Mouse (Mus musculus) liver, embryonic 12.5 days (tissue): Measurements from ENCODE around the gene Phospho1. TPM values are rescaled to one million over a fixed set of nuclear protein-coding genes. Genes with fewer than 3 reads are reported as not detected.

Experiments used
- ATAC-seq: fragments of 200-750 bp; cut with Nextera tagmentation; 2 replicates; pipeline ENCODE4 v1.8.0; 2017; ENCODE audit warnings: moderate number of reproducible peaks, mild to moderate bottlenecking, moderate library complexity
- H3K27ac ChIP-seq: fragments of 300-500 bp; sonication (generic); 2 replicates; pipeline ENCODE4 v1.5.1; 2016; ENCODE audit warnings: mild to moderate bottlenecking
- H3K27me3 ChIP-seq: fragments of 300-500 bp; sonication (generic); replicated peaks from 2 replicates; pipeline ENCODE4 v1.6.1; 2016; ENCODE audit warnings: mild to moderate bottlenecking, moderate library complexity
- H3K36me3 ChIP-seq: fragments of 300-500 bp; sonication (generic); 2 replicates; pipeline ENCODE4 v1.6.1; 2016; ENCODE audit warnings: mild to moderate bottlenecking, moderate library complexity
- H3K4me1 ChIP-seq: fragments of 300-500 bp; sonication (generic); 2 replicates; pipeline ENCODE4 v1.6.1; 2016
- H3K4me2 ChIP-seq: fragments of 300-500 bp; sonication (generic); 2 replicates; pipeline ENCODE4 v1.6.1; 2016; ENCODE audit warnings: mild to moderate bottlenecking, moderate library complexity
- H3K4me3 ChIP-seq: fragments of 300-500 bp; sonication (generic); 2 replicates; pipeline ENCODE4 v1.5.1; 2016; ENCODE audit warnings: mild to moderate bottlenecking, moderate library complexity
- H3K9ac ChIP-seq: fragments of 300-500 bp; sonication (generic); 2 replicates; pipeline ENCODE4 v1.6.1; 2016; ENCODE audit warnings: mild to moderate bottlenecking, moderate library complexity
- H3K9me3 ChIP-seq: fragments of 300-500 bp; sonication (generic); replicated peaks from 2 replicates; pipeline ENCODE4 v1.6.1; 2016; ENCODE audit warnings: mild to moderate bottlenecking, moderate library complexity
- WGBS: fragments of 180-500 bp; shearing (Covaris S2); methylation state at CpG from one replicate; pipeline ENCODE4 v1.1.7; 2016; ENCODE audit not compliant: insufficient replicate concordance; 5-methylcytosine and 5-hydroxymethylcytosine counted together
- polyA plus RNA-seq: library from polyadenylated mRNA; unstranded; fragments of >200 nt; fragmentation: Nextera tagmentation; extraction: Ambion mirVana; gene quantifications from 2 replicates; pipeline ENCODE4 v1.2.1, GENCODE M21; 2016

The Phospho1 gene
- polyA plus RNA-seq, 1 experiment from 2014 or later = 3.4 TPM

DNA sequence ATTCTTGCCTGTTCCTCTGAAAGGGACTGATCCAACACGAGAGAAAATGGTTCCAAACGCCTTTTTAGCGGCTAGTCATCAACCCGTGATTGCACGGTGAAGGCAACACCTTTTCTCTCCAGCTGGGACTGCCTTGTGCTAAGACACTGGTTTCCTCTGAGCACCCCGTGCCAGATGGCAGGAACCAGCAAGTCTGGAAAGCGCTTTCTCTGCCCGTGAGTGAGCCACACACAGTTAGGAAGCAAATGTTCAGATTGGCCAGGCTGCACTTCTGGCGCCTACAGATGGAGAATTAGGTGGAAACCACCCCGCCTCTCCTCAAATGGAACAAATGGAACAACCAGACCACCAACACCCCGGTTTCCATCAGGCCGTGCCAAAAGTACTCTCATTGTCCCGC lies 32.5 kb upstream of the Phospho1 start:
- Histone ChIP-seq H3K27me3 (peaks cover 33% of the 10 kb centered on the region), H3K9ac (no peak overlapping the region), H3K9me3 (no peaks in the 10 kb centered on the region), H3K4me1 (peaks cover 43% of the 10 kb centered on the region), H3K27ac (peak overlapping the region; percentile 68; the same call in 1 of the 2 replicates), H3K36me3 (no peaks in the 10 kb centered on the region), H3K4me2 (no peak overlapping the region), H3K4me3 (no peak overlapping the region)
- ATAC-seq = no peak
- 75% methylated on average over 13 of the region's 13 CpGs for WGBS

DNA sequence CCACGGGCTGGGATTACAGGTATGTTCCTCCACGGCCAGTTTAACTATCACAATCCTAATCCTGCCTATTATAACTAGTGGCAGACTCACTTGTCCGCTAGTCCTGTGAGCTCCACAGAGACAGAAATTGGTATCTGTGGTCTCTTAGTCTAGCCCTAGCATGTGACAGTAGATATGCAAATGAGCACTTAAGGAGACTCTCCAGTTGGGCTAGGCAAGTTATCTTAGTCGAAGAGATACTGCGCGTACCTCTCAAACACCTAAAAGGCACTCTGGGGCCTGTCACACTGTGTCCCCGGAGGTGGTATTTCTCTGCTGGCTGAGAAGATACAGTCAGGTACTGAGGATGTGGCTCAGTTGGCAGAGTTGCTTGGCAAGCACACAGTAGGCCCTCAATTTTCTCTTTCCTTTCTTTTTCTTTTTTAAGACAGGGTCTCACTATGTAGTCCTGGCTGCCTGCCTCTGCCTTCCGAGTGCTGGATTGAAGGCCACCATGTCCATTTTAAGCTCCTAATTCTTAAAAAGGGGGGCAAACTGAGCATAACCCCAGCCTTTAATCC lies 31.3 kb upstream of the Phospho1 start:
- peak overlapping the region; percentile 42 for H3K4me2 ChIP-seq
- peak overlapping the region; percentile 68 for H3K27ac ChIP-seq
- H3K9me3 ChIP-seq = no peaks in the 10 kb centered on the region
- H3K4me3 ChIP-seq = no peak overlapping the region
- no peaks in the 10 kb centered on the region for H3K36me3 ChIP-seq
- WGBS = 48% methylated on average over 8 of the region's 8 CpGs
- peaks cover 45% of the 10 kb centered on the region for H3K27me3 ChIP-seq
- H3K4me1 ChIP-seq = peaks cover 49% of the 10 kb centered on the region
- H3K9ac ChIP-seq = peak overlapping the region; percentile 28; the same call in 1 of the 2 replicates
- peak; percentile 92 for ATAC-seq

DNA sequence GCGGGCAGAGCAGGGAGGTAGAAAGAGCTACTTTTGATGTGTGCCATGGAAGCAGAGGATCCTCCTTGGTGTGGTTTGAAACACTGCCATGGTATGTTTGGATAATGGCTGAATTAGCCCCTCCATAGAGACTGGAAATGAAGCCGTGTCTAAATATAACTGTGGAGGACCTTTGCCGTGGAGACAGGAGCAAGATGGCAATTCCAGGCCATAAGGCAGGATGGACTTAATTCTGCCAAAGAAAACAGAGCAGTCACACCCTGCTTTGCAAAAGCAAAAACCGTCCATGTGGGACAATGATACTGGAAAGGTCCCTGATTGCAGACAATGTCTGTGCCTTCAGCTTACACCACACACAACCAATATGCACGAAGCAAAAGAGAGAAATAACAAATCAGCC lies 30.1 kb upstream of the Phospho1 start:
- Histone ChIP-seq H3K27me3 (peaks cover 57% of the 10 kb centered on the region), H3K4me1 (peaks cover 49% of the 10 kb centered on the region), H3K36me3 (no peaks in the 10 kb centered on the region), H3K9ac (no peak overlapping the region), H3K4me2 (no peak overlapping the region), H3K4me3 (no peak overlapping the region), H3K9me3 (no peaks in the 10 kb centered on the region), H3K27ac (0 out of 2 replicates have a peak overlapping the region, but pooled peaks have one; percentile 12)
- 70% methylated on average over 5 of the region's 5 CpGs for WGBS
- ATAC-seq = no peak

- peaks cover 60% of the 10 kb centered on the region for H3K4me1 ChIP-seq
- no peak overlapping the region for H3K9ac ChIP-seq
- no peak overlapping the region for H3K27ac ChIP-seq
- H3K4me3 ChIP-seq = no peak overlapping the region
- H3K9me3 ChIP-seq = no peaks in the 10 kb centered on the region
- no peak overlapping the region for H3K4me2 ChIP-seq
- WGBS = 48% methylated on average over 5 of the region's 5 CpGs
- H3K27me3 ChIP-seq = peaks cover 57% of the 10 kb centered on the region
- no peak for ATAC-seq
- H3K36me3 ChIP-seq = no peaks in the 10 kb centered on the region
These were observed 28.7 kb upstream of the Phospho1 start for GRCm38 (mm10) chr11:95795582-95795981.

DNA sequence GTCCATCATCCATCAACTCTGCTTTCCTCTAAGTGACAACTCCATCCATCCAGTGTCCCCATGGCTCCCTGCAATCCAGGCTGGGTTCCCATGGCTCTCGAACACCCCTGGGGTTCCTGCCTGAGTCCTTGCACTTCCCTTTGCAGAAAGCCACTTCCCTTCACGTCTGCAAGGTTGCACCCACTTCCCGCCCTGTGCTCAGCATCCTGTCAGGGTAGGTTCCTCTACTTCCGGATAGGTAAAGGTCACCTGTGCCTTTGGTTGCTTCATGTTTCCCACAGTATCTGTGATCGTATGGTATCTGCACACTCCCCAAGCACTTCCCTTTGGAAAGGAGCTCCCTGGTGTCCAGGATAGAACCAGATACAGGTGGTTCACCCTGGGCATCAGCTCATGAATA lies 19.3 kb upstream of the Phospho1 start:
- H3K4me1 ChIP-seq = peaks cover 97% of the 10 kb centered on the region
- ATAC-seq = no peak
- WGBS = 52% methylated on average over 5 of the region's 5 CpGs

DNA sequence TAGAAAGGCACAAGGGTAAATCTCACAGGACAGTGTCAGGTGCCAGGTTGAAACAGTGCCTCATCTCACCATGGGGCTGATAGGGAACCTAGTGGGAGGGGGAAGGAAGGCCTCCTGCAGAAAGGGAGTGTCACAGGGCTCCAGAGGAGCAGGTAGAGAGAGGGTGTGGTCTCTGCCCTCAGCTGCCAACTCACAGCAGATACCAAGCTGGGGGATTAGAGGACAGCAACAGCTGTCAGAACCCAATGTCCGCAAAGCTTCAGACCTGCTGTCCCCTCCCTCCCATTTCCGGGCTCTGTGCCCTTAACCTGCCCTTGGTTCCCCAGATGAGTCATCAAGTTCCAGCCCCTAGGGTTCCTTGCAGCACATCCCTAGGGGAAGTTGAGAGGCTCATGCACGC lies 18.8 kb upstream of the Phospho1 start:
- Histone ChIP-seq H3K27me3 (no peaks in the 10 kb centered on the region), H3K27ac (peak overlapping the region; percentile 100), H3K4me3 (peak overlapping the region; percentile 5; the same call in 1 of the 2 replicates), H3K9me3 (peaks cover 10% of the 10 kb centered on the region; the same call in 1 of the 2 replicates), H3K36me3 (no peaks in the 10 kb centered on the region), H3K4me1 (peaks cover 97% of the 10 kb centered on the region), H3K4me2 (peak overlapping the region; percentile 58), H3K9ac (peak overlapping the region; percentile 72)
- 16% methylated on average over 3 of the region's 3 CpGs for WGBS
- peak; percentile 74 for ATAC-seq

More for the DNA sequence above, 19.3 kb upstream of the Phospho1 start:
- no peaks in the 10 kb centered on the region for H3K36me3 ChIP-seq
- peak overlapping the region; percentile 100 for H3K27ac ChIP-seq
- H3K27me3 ChIP-seq = no peaks in the 10 kb centered on the region
- H3K4me3 ChIP-seq = no peak overlapping the region
- peak overlapping the region; percentile 72; the same call in 1 of the 2 replicates for H3K9ac ChIP-seq
- H3K9me3 ChIP-seq = peaks cover 10% of the 10 kb centered on the region; the same call in 1 of the 2 replicates
- H3K4me2 ChIP-seq = peak overlapping the region; percentile 58

DNA sequence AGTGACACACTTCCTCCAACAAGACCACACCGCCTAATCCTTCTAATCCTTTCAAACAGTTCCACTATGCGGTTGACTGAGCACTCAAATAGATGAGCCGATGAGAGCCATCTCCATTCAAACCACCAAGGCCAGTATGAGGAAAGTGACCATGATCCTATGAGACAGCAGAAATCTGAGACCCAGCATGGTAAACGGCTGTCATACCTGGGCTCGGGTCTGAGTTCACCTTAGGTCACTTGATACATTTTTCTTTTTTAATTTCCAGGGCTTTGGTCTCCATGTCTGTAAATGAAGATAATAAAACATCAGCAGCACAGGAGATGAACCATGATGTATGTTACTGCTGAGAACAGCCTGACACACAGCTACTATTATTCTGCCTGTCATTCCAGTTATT lies 16.4 kb upstream of the Phospho1 start:
- H3K27ac ChIP-seq = peak overlapping the region; percentile 100
- peak overlapping the region; percentile 75 for H3K9ac ChIP-seq
- WGBS = 83% methylated on average over 5 of the region's 5 CpGs
- peak overlapping the region; percentile 32 for H3K4me3 ChIP-seq
- H3K36me3 ChIP-seq = no peaks in the 10 kb centered on the region
- H3K9me3 ChIP-seq = peaks cover 10% of the 10 kb centered on the region; the same call in 1 of the 2 replicates
- H3K27me3 ChIP-seq = 0 out of 2 replicates have a peak, but pooled peaks cover 4% of the 10 kb centered on the region
- peak overlapping the region; percentile 67 for H3K4me2 ChIP-seq
- H3K4me1 ChIP-seq = peaks cover 96% of the 10 kb centered on the region
- ATAC-seq = no peak

- Histone ChIP-seq H3K27me3 (0 out of 2 replicates have a peak, but pooled peaks cover 4% of the 10 kb centered on the region), H3K4me3 (peak overlapping the region; percentile 32), H3K9me3 (peaks cover 10% of the 10 kb centered on the region; the same call in 1 of the 2 replicates), H3K4me2 (peak overlapping the region; percentile 67), H3K27ac (peak overlapping the region; percentile 100), H3K9ac (peak overlapping the region; percentile 75), H3K4me1 (peaks cover 89% of the 10 kb centered on the region), H3K36me3 (no peaks in the 10 kb centered on the region)
- WGBS = 15% methylated on average over 5 of the region's 5 CpGs
- ATAC-seq = peak; percentile 94
These were observed 15.8 kb upstream of the Phospho1 start for GRCm38 (mm10) chr11:95808448-95809011.

- no peak for ATAC-seq
These were observed 14.7 kb upstream of the Phospho1 start for GRCm38 (mm10) chr11:95809603-95810002.

DNA sequence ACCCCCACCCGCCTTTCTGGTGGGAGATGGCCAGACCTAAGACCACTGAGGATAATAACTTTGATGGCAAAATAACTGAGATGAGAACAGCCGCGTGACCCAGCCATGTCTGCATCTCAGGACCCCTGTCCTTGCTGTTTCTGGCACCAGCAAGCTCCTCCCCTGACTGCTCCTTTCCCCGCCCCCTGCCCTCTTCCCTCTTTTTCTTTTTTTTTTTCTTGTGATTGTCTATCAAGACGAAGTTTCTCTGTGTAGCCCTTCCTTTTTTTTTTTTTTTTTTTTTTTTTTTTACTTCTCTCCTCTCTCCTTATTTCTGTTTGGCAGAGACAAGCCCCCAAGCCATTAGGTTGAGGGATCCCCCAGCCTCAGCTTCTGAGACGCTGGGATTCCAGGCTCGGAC lies 13.5 kb upstream of the Phospho1 start:
- Histone ChIP-seq H3K27ac (peak overlapping the region; percentile 100), H3K4me2 (no peak overlapping the region), H3K9me3 (peaks cover 10% of the 10 kb centered on the region; the same call in 1 of the 2 replicates), H3K27me3 (peaks cover 9% of the 10 kb centered on the region; the same call in 1 of the 2 replicates), H3K4me1 (peaks cover 67% of the 10 kb centered on the region), H3K4me3 (no peak overlapping the region), H3K36me3 (no peaks in the 10 kb centered on the region), H3K9ac (no peak overlapping the region)
- 52% methylated on average over 7 of the region's 7 CpGs for WGBS
- no peak for ATAC-seq

More at GRCm38 (mm10) chr11:95809603-95810002, 14.7 kb upstream of the Phospho1 start:
- WGBS = 52% methylated on average over 5 of the region's 5 CpGs
- Histone ChIP-seq H3K4me1 (peaks cover 79% of the 10 kb centered on the region), H3K27ac (peak overlapping the region; percentile 100), H3K4me2 (peak overlapping the region; percentile 67), H3K9ac (peak overlapping the region; percentile 75), H3K27me3 (0 out of 2 replicates have a peak, but pooled peaks cover 4% of the 10 kb centered on the region), H3K4me3 (no peak overlapping the region), H3K36me3 (no peaks in the 10 kb centered on the region), H3K9me3 (peaks cover 10% of the 10 kb centered on the region; the same call in 1 of the 2 replicates)

- Histone ChIP-seq H3K4me1 (peaks cover 58% of the 10 kb centered on the region), H3K27ac (0 out of 2 replicates have a peak overlapping the region, but pooled peaks have one; percentile 3), H3K4me3 (no peak overlapping the region), H3K4me2 (no peak overlapping the region), H3K36me3 (no peaks in the 10 kb centered on the region), H3K9ac (no peak overlapping the region), H3K27me3 (peaks cover 12% of the 10 kb centered on the region; the same call in 1 of the 2 replicates), H3K9me3 (peaks cover 5% of the 10 kb centered on the region)
- 79% methylated on average over 6 of the region's 6 CpGs for WGBS
- ATAC-seq = no peak
These were observed 12.6 kb upstream of the Phospho1 start for GRCm38 (mm10) chr11:95811741-95812140.

GRCm38 (mm10) chr11:95812224-95812623 lies 12.1 kb upstream of the Phospho1 start:
- Histone ChIP-seq H3K9ac (no peak overlapping the region), H3K27ac (0 out of 2 replicates have a peak overlapping the region, but pooled peaks have one; percentile 3), H3K27me3 (peaks cover 12% of the 10 kb centered on the region; the same call in 1 of the 2 replicates), H3K4me2 (no peak overlapping the region), H3K36me3 (no peaks in the 10 kb centered on the region), H3K4me3 (no peak overlapping the region), H3K4me1 (peaks cover 53% of the 10 kb centered on the region), H3K9me3 (peaks cover 5% of the 10 kb centered on the region)
- WGBS = 65% methylated on average over 4 of the region's 4 CpGs
- ATAC-seq = no peak
